26 mouse cellular contexts compared by ENCODE assay signal in genomic region chr10:108110891-108111290, GRCm38 (mm10). TPM values are rescaled to one million over a fixed set of nuclear protein-coding genes. Genes with fewer than 3 reads are reported as not detected.
DNase-seq lines count a peak whose midpoint lies in the region; ATAC-seq and TF ChIP-seq lines count a peak whose summit lies in the region.
"Had no signal": no experiment of that assay in that cellular context is flagged by ENCODE, and none has a peak within 500 bp of the region (broad histone marks: within the 10 kb centered on the region; RNA-seq: fewer than 3 reads in every experiment).

No protein-coding gene starts in this region.

- no peak overlapping the region for H3K9ac ChIP-seq in intestine, postnatal 0 days (ENCODE audit: low read depth, low read length)
- H3K9ac ChIP-seq: embryonic facial prominence, embryonic 15.5 days; forebrain, embryonic 13.5 days; heart, embryonic 15.5 days; limb, embryonic 15.5 days; liver, embryonic 15.5 days; lung, embryonic 14.5 days; midbrain, embryonic 12.5 days; neural tube, embryonic 13.5 days had no signal

- TF ChIP-seq CTCF in intestine, postnatal 0 days (IDR thresholded peaks at IDR 0.05; ENCODE audit: low read depth): no peak

- 79% methylated on average over 7 of the region's 7 CpGs for WGBS in intestine, postnatal 0 days

- DNase-seq in layer of hippocampus, adult 9-11 months: peak; percentile 44
- no peak for DNase-seq in layer of hippocampus, postnatal 25 days (ENCODE audit: extremely low spot score in 1 of 2, low spot score in 1 of 2)
- DNase-seq in right cerebral cortex, adult 18-20 months: peak; percentile 28
- DNase-seq in right cerebral cortex, postnatal 4 days: no peak
- DNase-seq in cerebellum, postnatal 14 days: no peak
- DNase-seq: adrenal gland, postnatal 25 days; B cell, adult 2 months; cerebellum, adult 2 months; cerebellum, postnatal 25 days; gastrocnemius, postnatal 10 days; kidney, postnatal 10 days; lung, embryonic 14.5 days; lung, postnatal 14 days; right cerebral cortex, postnatal 14 days had no signal

- no peaks in the 10 kb centered on the region for H3K9me3 ChIP-seq in intestine, postnatal 0 days (ENCODE audit: control insufficient read depth)
- H3K9me3 ChIP-seq: embryonic facial prominence, embryonic 10.5 days; embryonic facial prominence, embryonic 15.5 days; heart, embryonic 15.5 days; limb, embryonic 10.5 days; limb, embryonic 15.5 days; liver, embryonic 15.5 days; midbrain, embryonic 12.5 days; neural tube, embryonic 13.5 days had no signal

- no peak for ATAC-seq in intestine, postnatal 0 days
- ATAC-seq: forebrain, embryonic 13.5 days; hindbrain, embryonic 16.5 days had no signal

- H3K4me1 ChIP-seq in intestine, postnatal 0 days (replicated peaks; ENCODE audit: control insufficient read depth, insufficient read depth, low read length): 0 out of 2 replicates have a peak, but pooled peaks cover 3% of the 10 kb centered on the region
- H3K4me1 ChIP-seq: forebrain, embryonic 13.5 days; midbrain, embryonic 12.5 days; neural tube, embryonic 13.5 days had no signal

- H3K4me2 ChIP-seq in intestine, postnatal 0 days (replicated peaks; ENCODE audit: low read depth): no peak overlapping the region
- H3K4me2 ChIP-seq: embryonic facial prominence, embryonic 15.5 days; forebrain, embryonic 13.5 days; heart, embryonic 15.5 days; limb, embryonic 15.5 days; liver, embryonic 15.5 days; lung, embryonic 14.5 days; midbrain, embryonic 12.5 days; neural tube, embryonic 13.5 days had no signal

- no peak overlapping the region for H3K4me3 ChIP-seq in intestine, postnatal 0 days (ENCODE audit: low read depth, low read length)
- H3K4me3 ChIP-seq: embryonic facial prominence, embryonic 10.5 days; embryonic facial prominence, embryonic 15.5 days; forebrain, embryonic 13.5 days; heart, embryonic 15.5 days; limb, embryonic 10.5 days; limb, embryonic 15.5 days; liver, embryonic 15.5 days; midbrain, embryonic 12.5 days; neural tube, embryonic 13.5 days had no signal

- H3K27ac ChIP-seq in intestine, postnatal 0 days (ENCODE audit: low read depth, low read length): 0 out of 2 replicates have a peak overlapping the region, but pooled peaks have one; percentile 4
- H3K27ac ChIP-seq: embryonic facial prominence, embryonic 10.5 days; embryonic facial prominence, embryonic 15.5 days; forebrain, embryonic 13.5 days; heart, embryonic 15.5 days; limb, embryonic 10.5 days; limb, embryonic 15.5 days; liver, embryonic 15.5 days; midbrain, embryonic 12.5 days; neural tube, embryonic 13.5 days; stomach, postnatal 0 days had no signal

- no peaks in the 10 kb centered on the region for H3K27me3 ChIP-seq in intestine, postnatal 0 days (replicated peaks; ENCODE audit: control insufficient read depth, insufficient read depth, low read length)
- H3K27me3 ChIP-seq: embryonic facial prominence, embryonic 15.5 days; forebrain, embryonic 13.5 days; heart, embryonic 15.5 days; limb, embryonic 15.5 days; liver, embryonic 15.5 days; midbrain, embryonic 12.5 days; neural tube, embryonic 13.5 days had no signal

- no peaks in the 10 kb centered on the region for H3K36me3 ChIP-seq in intestine, postnatal 0 days (ENCODE audit: control insufficient read depth, insufficient read depth)
- H3K36me3 ChIP-seq: embryonic facial prominence, embryonic 10.5 days; embryonic facial prominence, embryonic 15.5 days; heart, embryonic 15.5 days; limb, embryonic 10.5 days; limb, embryonic 15.5 days; liver, embryonic 15.5 days; midbrain, embryonic 12.5 days; neural tube, embryonic 13.5 days had no signal

RNA-seq across cellular contexts. Expression of gene Ppp1r12a, which starts 51.1 kb away (rescaled TPM):
- total RNA-seq in layer of hippocampus, postnatal 25 days (2021): 100 to 1,000 TPM; 115 to 136 TPM
- 84.1 and 102 TPM in 2 replicates for polyA plus RNA-seq in intestine, postnatal 0 days (2015; fragmentation: Nextera tagmentation; extraction: Ambion mirVana)

Comparison
In these comparisons a context has a peak if more than half of its experiments do, and no peak if none do; other contexts are left out.
1. DNase-seq: peak in layer of hippocampus, adult 9-11 months (single experiment) and right cerebral cortex, adult 18-20 months (single experiment); none in layer of hippocampus, postnatal 25 days (0 of 2), right cerebral cortex, postnatal 4 days (single experiment) and cerebellum, postnatal 14 days (0 of 2).